ENCODE assay signal across 12 mouse cellular contexts in genomic region chr5:100594803-100595467, GRCm38 (mm10). TPM values are rescaled to one million over a fixed set of nuclear protein-coding genes. Genes with fewer than 3 reads are reported as not detected.
"Had no signal": no experiment of that assay in that cellular context is flagged by ENCODE, and none has a peak within 500 bp of the region (broad histone marks: within the 10 kb centered on the region; RNA-seq: fewer than 3 reads in every experiment).

No protein-coding gene starts in this region.

- H3K4me1 ChIP-seq: kidney, embryonic 15.5 days; limb, embryonic 13.5 days; neural tube, embryonic 12.5 days had no signal

- H3K27me3 ChIP-seq: kidney, embryonic 15.5 days; limb, embryonic 13.5 days; neural tube, embryonic 12.5 days had no signal

- H3K36me3 ChIP-seq: kidney, embryonic 15.5 days; limb, embryonic 13.5 days; neural tube, embryonic 12.5 days had no signal

- H3K9ac ChIP-seq: kidney, embryonic 15.5 days; limb, embryonic 13.5 days; liver, embryonic 14.5 days; neural tube, embryonic 12.5 days had no signal

- DNase-seq: kidney, adult 2 months; kidney, postnatal 14 days; left cerebral cortex, postnatal 4 days; lung, adult 18-20 months; thymus, postnatal 4 days had no signal

- H3K9me3 ChIP-seq: neural tube, embryonic 12.5 days had no signal

- H3K4me2 ChIP-seq: kidney, embryonic 15.5 days; limb, embryonic 13.5 days; neural tube, embryonic 12.5 days had no signal

- H3K4me3 ChIP-seq: kidney, embryonic 15.5 days; limb, embryonic 13.5 days; neural tube, embryonic 12.5 days had no signal

- H3K27ac ChIP-seq: kidney, embryonic 15.5 days; limb, embryonic 13.5 days; liver, embryonic 14.5 days; neural tube, embryonic 12.5 days had no signal

RNA-seq across cellular contexts. Expression of gene Plac8, which starts 22.9 kb away (rescaled TPM):
- total RNA-seq: layer of hippocampus, adult 8-10 months; layer of hippocampus, postnatal 14 days; left cerebral cortex, postnatal 10 days had no signal
